Mouse (Mus musculus) heart, postnatal 0 days (tissue): ENCODE data around the gene Osbpl9. TPM values are rescaled to one million over a fixed set of nuclear protein-coding genes. Genes with fewer than 3 reads are reported as not detected.

ENCODE experiments used
- ATAC-seq: fragments of 200-750 bp; cut with Nextera tagmentation; 2 replicates; pipeline ENCODE4 v1.8.0; 2017; ENCODE audit warnings: low read depth, moderate number of reproducible peaks, moderate library complexity; ENCODE audit not compliant: insufficient read depth
- DNase-seq: peaks from one replicate; pipeline ENCODE4 v3.0.0-alpha.2; 2016; ENCODE audit warnings: low spot score
- H3K27ac ChIP-seq: fragments of 300-500 bp; sonication (generic); 2 replicates; pipeline ENCODE4 v1.5.1; 2014; ENCODE audit warnings: low read depth, mild to moderate bottlenecking
- H3K27me3 ChIP-seq: fragments of 300-500 bp; sonication (generic); 2 replicates; pipeline ENCODE4 v1.6.1; 2014; ENCODE audit warnings: low read length, mixed read lengths; ENCODE audit not compliant: control insufficient read depth, insufficient read depth
- H3K36me3 ChIP-seq: fragments of 300-500 bp; sonication (generic); replicated peaks from 2 replicates; pipeline ENCODE4 v1.6.1; 2014; ENCODE audit warnings: low read length, mixed read lengths; ENCODE audit not compliant: control insufficient read depth, insufficient read depth
- H3K4me1 ChIP-seq: fragments of 300-500 bp; sonication (generic); 2 replicates; pipeline ENCODE4 v1.6.1; 2014; ENCODE audit warnings: antibody characterized with exemption; ENCODE audit not compliant: control insufficient read depth, insufficient read depth
- H3K4me2 ChIP-seq: fragments of 300-500 bp; sonication (generic); 2 replicates; pipeline ENCODE4 v1.6.1; 2014; ENCODE audit warnings: low read depth, mild to moderate bottlenecking, low read length, moderate library complexity
- H3K4me3 ChIP-seq: fragments of 300-500 bp; sonication (generic); 2 replicates; pipeline ENCODE4 v1.5.1; 2014; ENCODE audit warnings: low read depth, low read length
- H3K9ac ChIP-seq: fragments of 300-500 bp; sonication (generic); replicated peaks from 2 replicates; pipeline ENCODE4 v1.6.1; 2014; ENCODE audit warnings: low read depth, low read length, mixed read lengths
- H3K9me3 ChIP-seq: fragments of 300-500 bp; sonication (generic); replicated peaks from 2 replicates; pipeline ENCODE4 v1.6.1; 2016; ENCODE audit warnings: low read length; ENCODE audit not compliant: control insufficient read depth
- CTCF ChIP-seq: IDR thresholded peaks from 2 replicates; pipeline ENCODE4 v1.5.1; 2016; ENCODE audit warnings: antibody characterized with exemption, control low read depth, low read depth
- EP300 ChIP-seq: IDR thresholded peaks from 2 replicates; pipeline ENCODE4 v1.6.1; 2016; ENCODE audit warnings: antibody characterized with exemption, low read depth
- WGBS: fragments of 180-500 bp; shearing (Covaris S2); extraction: QIAGEN DNeasy Blood & Tissue Kit; methylation state at CpG from one replicate; pipeline ENCODE4 v1.1.7; 2014; 5-methylcytosine and 5-hydroxymethylcytosine counted together
- polyA plus RNA-seq: library from polyadenylated mRNA; unstranded; fragments of >200 nt; fragmentation: Nextera tagmentation; extraction: Ambion mirVana; gene quantifications from 2 replicates; pipeline ENCODE4 v1.2.1, GENCODE M21; 2015
- total RNA-seq: library from RNA; depleted of rRNA; stranded (reverse); fragments of >200 nt; gene quantifications from 2 replicates; pipeline ENCODE4 v1.2.3, GENCODE M21; 2014; ENCODE audit warnings: low replicate concordance

The Osbpl9 gene
- total and polyA plus RNA-seq, 2 experiments from 2014 or later = 49.0 to 49.7 TPM

DNA sequence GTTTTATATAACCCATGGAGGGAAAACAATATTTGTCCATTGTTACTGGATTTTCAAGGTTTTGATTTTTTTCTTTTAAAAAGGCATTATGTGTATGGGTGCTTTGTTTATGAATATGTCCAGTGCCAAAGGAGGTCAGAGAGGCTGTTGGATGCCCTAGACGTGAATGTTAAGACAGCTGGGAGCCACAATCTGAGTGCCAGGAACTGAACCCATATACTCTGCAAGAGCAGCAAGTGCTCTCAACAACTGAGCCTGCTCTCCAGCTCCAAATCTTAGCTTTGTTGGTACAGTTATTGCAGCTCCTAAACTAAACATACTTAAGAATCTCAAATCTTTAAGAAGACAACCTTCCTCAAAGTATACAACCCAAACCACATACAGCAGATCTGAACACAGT, 59.0 kb downstream of the Osbpl9 start:
- no peaks in the 10 kb centered on the region for H3K27me3 ChIP-seq
- H3K9ac ChIP-seq = no peak overlapping the region
- WGBS = 56% methylated on average over 1 of the region's 1 CpGs
- DNase-seq (no peak), ATAC-seq (no peak)
- H3K27ac ChIP-seq = no peak overlapping the region
- H3K36me3 ChIP-seq = no peaks in the 10 kb centered on the region
- peaks cover 14% of the 10 kb centered on the region; the same call in 1 of the 2 replicates for H3K4me1 ChIP-seq
- H3K4me2 ChIP-seq = no peak overlapping the region
- H3K4me3 ChIP-seq = no peak overlapping the region
- H3K9me3 ChIP-seq = no peaks in the 10 kb centered on the region
- TF ChIP-seq CTCF (no peak), EP300 (no peak)

DNA sequence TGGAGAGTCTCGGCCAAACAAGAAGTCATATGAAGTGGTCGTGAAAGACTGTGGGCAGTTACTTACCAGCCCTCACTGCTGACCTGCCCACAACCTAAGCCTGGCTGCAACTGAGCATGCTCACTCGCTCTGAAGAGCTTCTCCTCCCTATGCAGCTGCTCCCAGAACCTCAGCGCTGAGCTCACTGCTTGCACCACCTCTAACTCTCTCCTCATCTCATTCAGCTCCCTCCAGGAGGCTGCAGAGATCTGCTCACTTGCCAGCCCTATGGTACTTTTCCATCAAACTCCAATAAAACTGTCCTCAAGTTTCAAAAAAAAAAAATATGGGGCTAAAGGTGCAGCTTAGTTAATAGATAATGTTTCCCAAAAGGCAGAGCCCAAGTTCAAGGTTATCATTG, 63.5 kb downstream of the Osbpl9 start:
- Histone ChIP-seq H3K9ac (no peak overlapping the region), H3K9me3 (no peaks in the 10 kb centered on the region), H3K4me1 (no peaks in the 10 kb centered on the region), H3K36me3 (no peaks in the 10 kb centered on the region), H3K27ac (no peak overlapping the region), H3K27me3 (no peaks in the 10 kb centered on the region), H3K4me3 (no peak overlapping the region), H3K4me2 (no peak overlapping the region)
- WGBS = 52% methylated on average over 4 of the region's 4 CpGs
- DNase-seq = no peak
- ATAC-seq = no peak
- no peak for TF ChIP-seq CTCF
- no peak for TF ChIP-seq EP300

DNA sequence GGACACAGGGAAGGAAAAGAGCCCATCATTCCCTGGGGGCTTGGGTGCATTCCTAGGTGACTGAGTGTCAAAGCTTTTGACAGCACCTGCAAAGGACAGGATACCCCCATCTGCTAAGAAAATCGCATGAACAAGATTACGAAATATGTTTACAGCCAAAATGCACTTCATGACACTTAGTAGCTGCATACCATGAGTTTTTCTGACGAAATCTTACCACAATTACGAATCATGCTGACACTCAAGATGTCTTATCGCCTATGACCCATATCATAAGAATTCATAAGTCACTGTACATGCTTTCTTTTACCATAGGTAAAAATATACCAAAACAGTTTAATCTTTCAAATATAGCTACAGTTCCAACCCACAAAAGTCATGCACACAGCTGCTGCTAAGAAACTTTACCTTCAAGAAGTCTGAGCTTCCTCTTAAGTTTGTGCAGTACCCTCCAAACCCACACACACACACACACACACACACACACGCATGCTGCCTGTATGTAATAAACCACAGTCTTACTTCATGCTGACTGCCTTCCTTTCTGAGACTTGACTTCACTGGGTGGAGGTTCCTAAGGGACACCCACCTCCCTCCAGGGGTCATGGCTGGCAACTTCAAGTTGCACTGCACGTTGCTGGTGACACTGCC, 65.5 kb downstream of the Osbpl9 start:
- no peak for ATAC-seq
- Histone ChIP-seq H3K36me3 (no peaks in the 10 kb centered on the region), H3K4me1 (no peaks in the 10 kb centered on the region), H3K4me3 (no peak overlapping the region), H3K9ac (no peak overlapping the region), H3K9me3 (no peaks in the 10 kb centered on the region), H3K4me2 (no peak overlapping the region), H3K27ac (no peak overlapping the region), H3K27me3 (no peaks in the 10 kb centered on the region)
- 73% methylated on average over 7 of the region's 7 CpGs for WGBS
- no peak for DNase-seq
- TF ChIP-seq CTCF (no peak), EP300 (no peak)

GRCm38 (mm10) chr4:109134955-109135354, 67.1 kb downstream of the Osbpl9 start:
- Histone ChIP-seq H3K4me3 (no peak overlapping the region), H3K27me3 (no peaks in the 10 kb centered on the region), H3K4me2 (no peak overlapping the region), H3K9ac (no peak overlapping the region), H3K36me3 (no peaks in the 10 kb centered on the region), H3K27ac (no peak overlapping the region), H3K9me3 (no peaks in the 10 kb centered on the region), H3K4me1 (no peaks in the 10 kb centered on the region)
- TF ChIP-seq EP300 (no peak), CTCF (no peak)
- ATAC-seq (no peak), DNase-seq (no peak)
- 72% methylated on average over 3 of the region's 3 CpGs for WGBS

- Histone ChIP-seq H3K27me3 (no peaks in the 10 kb centered on the region), H3K4me2 (no peak overlapping the region), H3K9ac (no peak overlapping the region), H3K36me3 (no peaks in the 10 kb centered on the region), H3K27ac (no peak overlapping the region), H3K9me3 (no peaks in the 10 kb centered on the region), H3K4me3 (no peak overlapping the region), H3K4me1 (peaks cover 4% of the 10 kb centered on the region)
- no peak for TF ChIP-seq CTCF
- TF ChIP-seq EP300 = no peak
- DNase-seq (no peak), ATAC-seq (no peak)
- 63% methylated on average over 10 of the region's 10 CpGs for WGBS
Observed at GRCm38 (mm10) chr4:109131256-109131872, 70.7 kb downstream of the Osbpl9 start.

DNA sequence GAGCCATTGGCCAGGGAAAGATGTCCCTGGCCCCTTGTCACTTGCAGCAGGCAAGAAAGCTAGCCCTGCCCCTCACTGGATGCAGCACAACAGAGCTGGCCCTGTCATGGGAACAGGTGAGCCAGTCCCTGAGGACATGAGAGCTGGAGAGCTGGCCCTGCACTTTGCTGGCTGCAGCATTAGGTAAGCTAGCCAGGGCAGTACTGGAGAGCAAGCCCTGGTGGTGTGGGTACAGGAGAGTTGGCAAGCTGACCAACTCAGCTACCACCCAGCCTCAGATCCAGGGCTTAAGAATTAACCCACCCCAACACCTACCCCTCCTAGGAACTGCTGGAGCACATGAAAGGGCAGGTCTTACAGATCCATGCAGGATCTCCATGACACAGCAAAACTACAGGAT, 73.1 kb downstream of the Osbpl9 start:
- no peaks in the 10 kb centered on the region for H3K27me3 ChIP-seq
- peaks cover 13% of the 10 kb centered on the region for H3K4me1 ChIP-seq
- no peak overlapping the region for H3K4me3 ChIP-seq
- no peak overlapping the region for H3K4me2 ChIP-seq
- H3K27ac ChIP-seq = no peak overlapping the region
- DNase-seq = no peak
- H3K36me3 ChIP-seq = no peaks in the 10 kb centered on the region
- no peaks in the 10 kb centered on the region for H3K9me3 ChIP-seq
- TF ChIP-seq EP300 = no peak
- TF ChIP-seq CTCF = no peak
- no peak for ATAC-seq
- no peak overlapping the region for H3K9ac ChIP-seq
